ENCODE assay signal across 9 mouse cellular contexts in the genomic region with DNA sequence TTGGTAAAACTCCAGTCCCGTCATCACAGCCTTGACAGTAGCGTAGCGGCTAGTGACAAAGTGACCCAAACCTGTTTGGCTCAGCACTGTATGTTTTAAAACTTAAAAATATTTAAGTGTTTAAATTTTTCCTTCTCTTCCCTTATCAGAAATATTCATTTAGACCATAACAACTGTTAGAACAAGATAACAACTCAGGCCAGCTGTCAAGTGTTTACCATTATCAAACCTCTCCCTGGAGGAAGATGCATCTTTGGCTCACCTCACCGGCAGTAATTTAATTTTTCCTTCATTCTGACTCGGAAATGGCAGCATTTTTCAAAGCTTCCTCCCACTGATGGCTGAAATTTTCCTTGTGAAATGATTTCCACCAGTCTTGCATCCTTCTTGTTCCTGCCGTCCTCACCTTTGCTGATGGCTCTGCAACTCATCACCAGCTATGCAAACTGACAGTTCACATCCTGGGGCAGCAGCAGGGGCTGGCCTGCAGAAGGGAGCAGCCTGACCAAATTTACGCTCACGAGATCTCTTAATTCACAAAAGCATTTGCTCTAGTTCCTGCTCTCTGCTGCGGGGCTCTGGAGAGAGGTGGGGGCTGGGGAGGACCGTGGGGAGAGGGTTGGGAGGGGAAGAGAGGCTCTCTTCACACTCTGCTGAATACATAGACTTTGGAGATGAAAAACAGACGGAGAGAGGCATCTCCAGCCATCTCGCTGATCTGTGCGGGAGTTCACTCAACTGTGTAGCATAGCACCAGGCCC.
DNase-seq lines count a peak whose midpoint lies in the region; ATAC-seq and TF ChIP-seq lines count a peak whose summit lies in the region.
"Had no signal": no experiment of that assay in that cellular context is flagged by ENCODE, and none has a peak within 500 bp of the region (broad histone marks: within the 10 kb centered on the region; RNA-seq: fewer than 3 reads in every experiment).

No protein-coding gene starts in this region.

- TF ChIP-seq CTCF in cerebellum, adult 2 months (IDR thresholded peaks at IDR 0.05; ENCODE audit: borderline replicate concordance, insufficient read depth, low read depth, low read length), result no peak

- no peak for DNase-seq in kidney, adult 8-10 months
- DNase-seq in embryonic facial prominence, embryonic 14.5 days (ENCODE audit: low spot score), result no peak
- DNase-seq in gastrocnemius, postnatal 36 days, result no peak
- DNase-seq in cerebellum, postnatal 25 days, result no peak
- no peak for DNase-seq in cerebellum, adult 2 months
- DNase-seq: thymus, adult 18-20 months had no signal

- no peak for TF ChIP-seq POLR2A in cerebellum, adult 2 months (IDR thresholded peaks at IDR 0.05; ENCODE audit: borderline replicate concordance, insufficient read depth, low read length)

- H3K4me1 ChIP-seq in kidney, embryonic 16.5 days (ENCODE audit: insufficient read depth, low read length), result peaks cover 44% of the 10 kb centered on the region
- H3K4me1 ChIP-seq in embryonic facial prominence, embryonic 14.5 days (ENCODE audit: control insufficient read depth, insufficient read depth, low read length), result peaks cover 34% of the 10 kb centered on the region
- 0 out of 2 replicates have a peak, but pooled peaks cover 4% of the 10 kb centered on the region for H3K4me1 ChIP-seq in intestine, embryonic 16.5 days (ENCODE audit: control insufficient read depth, insufficient read depth, low read length)
- H3K4me1 ChIP-seq in neural tube, embryonic 13.5 days (replicated peaks), result peaks cover 40% of the 10 kb centered on the region
- no peaks in the 10 kb centered on the region for H3K4me1 ChIP-seq in cerebellum, adult 2 months (ENCODE audit: control insufficient read depth, insufficient read depth, low read length)

- 34% methylated on average over 13 of the region's 13 CpGs for WGBS in kidney, embryonic 16.5 days
- 30% methylated on average over 13 of the region's 13 CpGs for WGBS in embryonic facial prominence, embryonic 14.5 days
- WGBS in intestine, embryonic 16.5 days, result 45% methylated on average over 13 of the region's 13 CpGs
- 41% methylated on average over 13 of the region's 13 CpGs for WGBS in neural tube, embryonic 13.5 days
- WGBS in cerebellum, adult 2 months, result 56% methylated on average over 13 of the region's 13 CpGs

- no peak overlapping the region for H3K9ac ChIP-seq in kidney, embryonic 16.5 days (replicated peaks; ENCODE audit: low read length)
- no peak overlapping the region; the same call in 1 of the 2 replicates for H3K9ac ChIP-seq in embryonic facial prominence, embryonic 14.5 days (ENCODE audit: low read depth, low read length)
- no peak overlapping the region for H3K9ac ChIP-seq in intestine, embryonic 16.5 days (ENCODE audit: low read depth, low read length)
- 0 out of 2 replicates have a peak overlapping the region, but pooled peaks have one; percentile 17 for H3K9ac ChIP-seq in neural tube, embryonic 13.5 days

- no peaks in the 10 kb centered on the region for H3K36me3 ChIP-seq in kidney, embryonic 16.5 days (ENCODE audit: insufficient read depth, low read length)
- no peaks in the 10 kb centered on the region for H3K36me3 ChIP-seq in embryonic facial prominence, embryonic 14.5 days (ENCODE audit: control insufficient read depth, insufficient read depth, low read length)
- H3K36me3 ChIP-seq in intestine, embryonic 16.5 days (ENCODE audit: control insufficient read depth, insufficient read depth, low read length), result no peaks in the 10 kb centered on the region
- no peaks in the 10 kb centered on the region for H3K36me3 ChIP-seq in neural tube, embryonic 13.5 days

- intact Hi-C loops in gastrocnemius, postnatal 36 days (cut with DNase I), result no loop called here

- peak; percentile 62 for ATAC-seq in kidney, embryonic 16.5 days (ENCODE audit: low FRiP score, low TSS enrichment)
- peak; percentile 72; the same call in 1 of the 2 replicates for ATAC-seq in embryonic facial prominence, embryonic 14.5 days (ENCODE audit: low read depth)
- ATAC-seq in intestine, embryonic 16.5 days, result peak; percentile 50
- peak; percentile 71 for ATAC-seq in neural tube, embryonic 13.5 days (ENCODE audit: low read depth)

- H3K27me3 ChIP-seq in kidney, embryonic 16.5 days (ENCODE audit: insufficient read depth, low read length), result no peaks in the 10 kb centered on the region
- no peaks in the 10 kb centered on the region for H3K27me3 ChIP-seq in embryonic facial prominence, embryonic 14.5 days (replicated peaks; ENCODE audit: control insufficient read depth, insufficient read depth, low read length)
- H3K27me3 ChIP-seq in intestine, embryonic 16.5 days (replicated peaks; ENCODE audit: control insufficient read depth, insufficient read depth, low read length), result no peaks in the 10 kb centered on the region
- no peaks in the 10 kb centered on the region for H3K27me3 ChIP-seq in neural tube, embryonic 13.5 days
- no peaks in the 10 kb centered on the region for H3K27me3 ChIP-seq in cerebellum, adult 2 months (ENCODE audit: control insufficient read depth, insufficient read depth, low read length)

- no peak overlapping the region for H3K4me3 ChIP-seq in kidney, embryonic 16.5 days (ENCODE audit: low read length)
- H3K4me3 ChIP-seq in embryonic facial prominence, embryonic 14.5 days (ENCODE audit: low read depth, low read length), result no peak overlapping the region
- no peak overlapping the region for H3K4me3 ChIP-seq in intestine, embryonic 16.5 days (ENCODE audit: low read length)
- H3K4me3 ChIP-seq in neural tube, embryonic 13.5 days, result no peak overlapping the region
- no peak overlapping the region for H3K4me3 ChIP-seq in cerebellum, adult 2 months (replicated peaks; ENCODE audit: insufficient read depth, low read depth, low read length)

- H3K9me3 ChIP-seq in kidney, embryonic 16.5 days (ENCODE audit: low read length), result no peaks in the 10 kb centered on the region
- H3K9me3 ChIP-seq in embryonic facial prominence, embryonic 14.5 days (ENCODE audit: control insufficient read depth, low read length), result no peaks in the 10 kb centered on the region
- no peaks in the 10 kb centered on the region for H3K9me3 ChIP-seq in intestine, embryonic 16.5 days (ENCODE audit: control insufficient read depth, low read length)
- H3K9me3 ChIP-seq in neural tube, embryonic 13.5 days, result no peaks in the 10 kb centered on the region

- no peak overlapping the region for H3K4me2 ChIP-seq in kidney, embryonic 16.5 days (replicated peaks; ENCODE audit: low read depth, low read length)
- peak overlapping the region; percentile 26; the same call in 1 of the 2 replicates for H3K4me2 ChIP-seq in embryonic facial prominence, embryonic 14.5 days (ENCODE audit: low read depth, low read length)
- no peak overlapping the region for H3K4me2 ChIP-seq in intestine, embryonic 16.5 days (ENCODE audit: low read depth, low read length)
- 0 out of 2 replicates have a peak overlapping the region, but pooled peaks have one; percentile 7 for H3K4me2 ChIP-seq in neural tube, embryonic 13.5 days

- peak overlapping the region; percentile 27; the same call in 1 of the 2 replicates for H3K27ac ChIP-seq in kidney, embryonic 16.5 days (ENCODE audit: low read length)
- peak overlapping the region; percentile 59 for H3K27ac ChIP-seq in embryonic facial prominence, embryonic 14.5 days (replicated peaks; ENCODE audit: low read depth, low read length)
- 0 out of 2 replicates have a peak overlapping the region, but pooled peaks have one; percentile 13 for H3K27ac ChIP-seq in intestine, embryonic 16.5 days (ENCODE audit: low read length)
- H3K27ac ChIP-seq in neural tube, embryonic 13.5 days (replicated peaks), result 0 out of 2 replicates have a peak overlapping the region, but pooled peaks have one; percentile 49
- H3K27ac ChIP-seq in cerebellum, adult 2 months (ENCODE audit: insufficient read depth, low read length), result no peak overlapping the region

Comparison
In these comparisons a context has a peak if more than half of its experiments do, and no peak if none do; other contexts are left out.
1. H3K4me2 ChIP-seq: peak in embryonic facial prominence, embryonic 14.5 days (single experiment) and neural tube, embryonic 13.5 days (single experiment); none in kidney, embryonic 16.5 days (single experiment) and intestine, embryonic 16.5 days (single experiment).
2. Peak in every context shown above with its lines, with median percentiles within 50 percentile points of each other: ATAC-seq.